ENCODE assay signal across 14 mouse cellular contexts in genomic region chr5:5414835-5415234, GRCm38 (mm10).
"Had no signal": no experiment of that assay in that cellular context is flagged by ENCODE, and none has a peak within 500 bp of the region (broad histone marks: within the 10 kb centered on the region; RNA-seq: fewer than 3 reads in every experiment).

No protein-coding gene starts in this region.

- H3K9me3 ChIP-seq: limb, embryonic 10.5 days; liver, embryonic 15.5 days; midbrain, embryonic 13.5 days; neural tube, embryonic 15.5 days had no signal

- DNase-seq: kidney, adult 9 months; kidney, postnatal 10 days; kidney, postnatal 4 days; lung, postnatal 10 days; right cerebral cortex, adult 18-20 months; right cerebral cortex, postnatal 25 days; thymus, postnatal 36 days had no signal

- H3K27me3 ChIP-seq: liver, embryonic 15.5 days; midbrain, embryonic 13.5 days; neural tube, embryonic 15.5 days had no signal

- H3K4me3 ChIP-seq: layer of hippocampus, adult 2 months; limb, embryonic 10.5 days; liver, embryonic 15.5 days; midbrain, embryonic 13.5 days; neural tube, embryonic 15.5 days had no signal

- ATAC-seq: intestine, postnatal 0 days; midbrain, embryonic 13.5 days had no signal

- H3K9ac ChIP-seq: liver, embryonic 15.5 days; midbrain, embryonic 13.5 days; neural tube, embryonic 15.5 days had no signal

- H3K36me3 ChIP-seq: limb, embryonic 10.5 days; liver, embryonic 15.5 days; midbrain, embryonic 13.5 days; neural tube, embryonic 15.5 days had no signal

- H3K4me2 ChIP-seq: liver, embryonic 11.5 days; liver, embryonic 15.5 days; midbrain, embryonic 13.5 days; neural tube, embryonic 15.5 days had no signal

- H3K4me1 ChIP-seq: limb, embryonic 10.5 days; liver, embryonic 15.5 days; midbrain, embryonic 13.5 days; neural tube, embryonic 15.5 days had no signal

- H3K27ac ChIP-seq: layer of hippocampus, adult 2 months; limb, embryonic 10.5 days; liver, embryonic 15.5 days; midbrain, embryonic 13.5 days; neural tube, embryonic 15.5 days had no signal
